In genomic region chr6:31702931-31703330, GRCm38 (mm10) we compare ENCODE assay signal across 26 mouse cellular contexts.
DNase-seq lines count a peak whose midpoint lies in the region; ATAC-seq lines count a peak whose summit lies in the region.
"Had no signal": no experiment of that assay in that cellular context is flagged by ENCODE, and none has a peak within 500 bp of the region (broad histone marks: within the 10 kb centered on the region; RNA-seq: fewer than 3 reads in every experiment).

No protein-coding gene starts in this region.

- H3K9me3 ChIP-seq in hindbrain, embryonic 10.5 days: no peaks in the 10 kb centered on the region
- no peaks in the 10 kb centered on the region for H3K9me3 ChIP-seq in hindbrain, embryonic 14.5 days (ENCODE audit: control insufficient read depth, low read length)
- H3K9me3 ChIP-seq in forebrain, embryonic 14.5 days (replicated peaks; ENCODE audit: control insufficient read depth, low read length): no peaks in the 10 kb centered on the region
- H3K9me3 ChIP-seq: G1E; hindbrain, embryonic 12.5 days; limb, embryonic 13.5 days; lung, embryonic 15.5 days; midbrain, embryonic 12.5 days; neural tube, embryonic 15.5 days had no signal

- no peak for ATAC-seq in hindbrain, embryonic 14.5 days (ENCODE audit: low FRiP score)
- ATAC-seq in forebrain, embryonic 14.5 days: 0 out of 2 replicates have a peak, but pooled peaks have one; percentile 34
- ATAC-seq: intestine, postnatal 0 days had no signal

- no peak overlapping the region for H3K4me3 ChIP-seq in hindbrain, embryonic 10.5 days
- H3K4me3 ChIP-seq in hindbrain, embryonic 14.5 days (replicated peaks; ENCODE audit: low read length): no peak overlapping the region
- no peak overlapping the region for H3K4me3 ChIP-seq in forebrain, embryonic 14.5 days (ENCODE audit: low read depth, low read length)
- H3K4me3 ChIP-seq: hindbrain, embryonic 12.5 days; left cerebral cortex, adult 2 months; limb, embryonic 13.5 days; lung, embryonic 15.5 days; midbrain, embryonic 12.5 days; neural tube, embryonic 15.5 days had no signal

- no peaks in the 10 kb centered on the region for H3K36me3 ChIP-seq in hindbrain, embryonic 10.5 days
- no peaks in the 10 kb centered on the region for H3K36me3 ChIP-seq in hindbrain, embryonic 14.5 days (replicated peaks; ENCODE audit: control insufficient read depth, insufficient read depth)
- no peaks in the 10 kb centered on the region for H3K36me3 ChIP-seq in forebrain, embryonic 14.5 days (ENCODE audit: control insufficient read depth, insufficient read depth, low read length)
- H3K36me3 ChIP-seq: G1E; hindbrain, embryonic 12.5 days; limb, embryonic 13.5 days; lung, embryonic 15.5 days; midbrain, embryonic 12.5 days; neural tube, embryonic 15.5 days had no signal

- H3K9ac ChIP-seq in hindbrain, embryonic 14.5 days: no peak overlapping the region
- H3K9ac ChIP-seq in forebrain, embryonic 14.5 days (ENCODE audit: low read length): peak overlapping the region; percentile 37; the same call in 1 of the 2 replicates
- H3K9ac ChIP-seq: hindbrain, embryonic 12.5 days; limb, embryonic 13.5 days; lung, embryonic 15.5 days; midbrain, embryonic 12.5 days; neural tube, embryonic 15.5 days had no signal

- WGBS in hindbrain, embryonic 10.5 days: 31% methylated on average over 7 of the region's 7 CpGs
- WGBS in hindbrain, embryonic 14.5 days: 15% methylated on average over 7 of the region's 7 CpGs
- WGBS in forebrain, embryonic 14.5 days: 2% methylated on average over 7 of the region's 7 CpGs

- no peak overlapping the region for H3K4me2 ChIP-seq in hindbrain, embryonic 14.5 days (replicated peaks)
- H3K4me2 ChIP-seq in forebrain, embryonic 14.5 days (ENCODE audit: low read length): peak overlapping the region; percentile 20; the same call in 1 of the 2 replicates
- H3K4me2 ChIP-seq: hindbrain, embryonic 12.5 days; limb, embryonic 13.5 days; liver, embryonic 11.5 days; lung, embryonic 15.5 days; midbrain, embryonic 12.5 days; neural tube, embryonic 15.5 days had no signal

- 0 out of 2 replicates have a peak overlapping the region, but pooled peaks have one; percentile 29 for H3K27ac ChIP-seq in hindbrain, embryonic 10.5 days
- no peak overlapping the region for H3K27ac ChIP-seq in hindbrain, embryonic 14.5 days
- no peak overlapping the region for H3K27ac ChIP-seq in forebrain, embryonic 14.5 days (ENCODE audit: low read depth, low read length)
- H3K27ac ChIP-seq: hindbrain, embryonic 12.5 days; left cerebral cortex, adult 2 months; limb, embryonic 13.5 days; lung, embryonic 15.5 days; midbrain, embryonic 12.5 days; neural tube, embryonic 15.5 days had no signal

- peaks cover 9% of the 10 kb centered on the region for H3K4me1 ChIP-seq in hindbrain, embryonic 10.5 days (replicated peaks)
- H3K4me1 ChIP-seq in hindbrain, embryonic 14.5 days (replicated peaks; ENCODE audit: control insufficient read depth, insufficient read depth, low read length): no peaks in the 10 kb centered on the region
- H3K4me1 ChIP-seq in forebrain, embryonic 14.5 days (ENCODE audit: control insufficient read depth, insufficient read depth, low read length): peaks cover 5% of the 10 kb centered on the region; the same call in 1 of the 2 replicates
- H3K4me1 ChIP-seq: limb, embryonic 13.5 days; lung, embryonic 15.5 days had no signal

- DNase-seq in hindbrain, embryonic 10.5 days (ENCODE audit: low spot score): no peak
- DNase-seq in hindbrain, embryonic 14.5 days (ENCODE audit: low spot score): no peak
- DNase-seq in layer of hippocampus, postnatal 36 days: peak; percentile 23 to 25
- DNase-seq in layer of hippocampus, adult 9-10 months (ENCODE audit: low spot score): no peak
- DNase-seq in forebrain, embryonic 14.5 days (ENCODE audit: low spot score): peak; percentile 59
- DNase-seq in retina, postnatal 1 day: peak; percentile 27
- DNase-seq in thymus, adult 18-20 months: no peak
- DNase-seq: adrenal gland, postnatal 10 days; cerebellum, adult 11 months; cerebellum, adult 9-10 months; cerebellum, postnatal 36 days; gastrocnemius, postnatal 14 days; heart, postnatal 14 days; kidney, adult 9 months; kidney, postnatal 10 days; right cerebral cortex, adult 18-20 months; thymus, postnatal 4 days had no signal

- H3K27me3 ChIP-seq in hindbrain, embryonic 10.5 days (ENCODE audit: insufficient read depth, poor library complexity, severe bottlenecking): 0 out of 2 replicates have a peak, but pooled peaks cover 3% of the 10 kb centered on the region
- H3K27me3 ChIP-seq in hindbrain, embryonic 14.5 days (ENCODE audit: control insufficient read depth, insufficient read depth, low read length): no peaks in the 10 kb centered on the region
- H3K27me3 ChIP-seq in forebrain, embryonic 14.5 days (replicated peaks; ENCODE audit: control insufficient read depth, insufficient read depth, low read length): no peaks in the 10 kb centered on the region
- H3K27me3 ChIP-seq: hindbrain, embryonic 12.5 days; lung, embryonic 15.5 days; midbrain, embryonic 12.5 days; neural tube, embryonic 15.5 days had no signal

Comparison
In these comparisons a context has a peak if more than half of its experiments do, and no peak if none do; other contexts are left out.
1. DNase-seq: peak in layer of hippocampus, postnatal 36 days (2 of 2), forebrain, embryonic 14.5 days (single experiment) and retina, postnatal 1 day (single experiment); none in hindbrain, embryonic 10.5 days (single experiment), hindbrain, embryonic 14.5 days (single experiment), layer of hippocampus, adult 9-10 months (single experiment) and thymus, adult 18-20 months (0 of 2).